Mouse (Mus musculus): ENCODE data around the gene Fcor. TPM values are rescaled to one million over a fixed set of nuclear protein-coding genes. Genes with fewer than 3 reads are reported as not detected.

Gene Fcor
- total RNA-seq (2023): not detected

GRCm38 (mm10) chr8:3671980-3672491, at the start of gene Fcor:
Gene Fcor, minus strand, starts transcription at chr8:3672362.

GRCm38 (mm10) chr8:3720551-3720950, 48.4 kb upstream of the Fcor start, which contains the start of gene Clec4g:
Gene Clec4g, minus strand, starts transcription at chr8:3720651.

GRCm38 (mm10) chr8:3694121-3694520, 22.0 kb upstream of the Fcor start, which contains the start of gene Fcer2a:
Gene Fcer2a, minus strand, starts transcription at chr8:3694175.

GRCm38 (mm10) chr8:3676131-3676992, 4.2 kb upstream of the Fcor start, which contains the start of gene Trappc5:
Gene Trappc5, plus strand, starts transcription at chr8:3676299.

GRCm38 (mm10) chr8:3665507-3665906, 6.7 kb downstream of the Fcor start, which contains the start of gene Mcemp1:
Gene Mcemp1, plus strand, starts transcription at chr8:3665754.

GRCm38 (mm10) chr8:3655526-3655925, 16.6 kb downstream of the Fcor start, which contains the start of gene Retn:
Gene Retn, plus strand, starts transcription at chr8:3655770.

DNA sequence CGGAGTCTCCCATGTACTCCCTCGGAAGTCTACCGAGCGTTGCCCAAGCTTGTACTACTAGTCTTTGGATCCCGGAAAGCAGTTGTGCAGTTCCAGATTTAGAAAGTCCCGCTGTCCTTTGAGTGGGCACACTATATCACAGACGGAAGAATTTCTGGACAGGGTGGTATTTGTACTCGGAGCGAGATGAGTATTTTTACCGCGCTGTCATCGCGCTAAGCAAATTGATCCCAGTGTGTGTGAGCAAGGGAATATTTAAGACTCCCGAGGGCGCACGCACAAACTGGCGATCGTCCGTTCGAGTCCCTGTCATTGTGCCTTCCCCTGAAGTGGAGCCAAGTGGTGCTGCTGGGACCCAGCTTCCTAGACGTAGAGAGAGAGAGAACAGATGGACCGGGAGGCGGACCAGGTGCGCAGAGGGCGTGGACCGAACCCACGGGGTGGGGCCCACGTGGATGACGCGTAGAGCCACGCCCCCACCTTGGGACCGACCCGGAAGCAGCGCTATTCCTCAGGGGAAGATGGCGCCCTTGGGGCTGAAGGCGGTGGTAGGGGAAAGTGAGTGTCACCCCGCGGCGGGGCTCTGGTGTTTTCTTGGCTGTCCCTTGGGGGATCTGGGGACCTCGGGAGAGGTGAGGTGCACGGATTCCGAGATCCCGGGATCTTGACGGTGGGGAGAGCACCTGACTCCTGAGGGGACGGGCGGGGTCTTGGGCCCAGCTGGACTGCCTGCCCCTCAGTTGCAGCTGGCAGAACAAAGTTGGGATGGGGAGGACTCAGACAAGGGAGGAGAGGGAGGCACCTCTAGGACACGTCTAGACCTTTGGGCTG, 41.3 kb downstream of the Fcor start, which contains the start of gene Stxbp2:
TSS of gene Stxbp2 (plus strand) at position 309 of the 831 bp plus-strand sequence.

GRCm38 (mm10) chr8:3625445-3625844, 46.7 kb downstream of the Fcor start, which contains the start of gene Pcp2:
Gene Pcp2, minus strand, starts transcription at chr8:3625545.

DNA sequence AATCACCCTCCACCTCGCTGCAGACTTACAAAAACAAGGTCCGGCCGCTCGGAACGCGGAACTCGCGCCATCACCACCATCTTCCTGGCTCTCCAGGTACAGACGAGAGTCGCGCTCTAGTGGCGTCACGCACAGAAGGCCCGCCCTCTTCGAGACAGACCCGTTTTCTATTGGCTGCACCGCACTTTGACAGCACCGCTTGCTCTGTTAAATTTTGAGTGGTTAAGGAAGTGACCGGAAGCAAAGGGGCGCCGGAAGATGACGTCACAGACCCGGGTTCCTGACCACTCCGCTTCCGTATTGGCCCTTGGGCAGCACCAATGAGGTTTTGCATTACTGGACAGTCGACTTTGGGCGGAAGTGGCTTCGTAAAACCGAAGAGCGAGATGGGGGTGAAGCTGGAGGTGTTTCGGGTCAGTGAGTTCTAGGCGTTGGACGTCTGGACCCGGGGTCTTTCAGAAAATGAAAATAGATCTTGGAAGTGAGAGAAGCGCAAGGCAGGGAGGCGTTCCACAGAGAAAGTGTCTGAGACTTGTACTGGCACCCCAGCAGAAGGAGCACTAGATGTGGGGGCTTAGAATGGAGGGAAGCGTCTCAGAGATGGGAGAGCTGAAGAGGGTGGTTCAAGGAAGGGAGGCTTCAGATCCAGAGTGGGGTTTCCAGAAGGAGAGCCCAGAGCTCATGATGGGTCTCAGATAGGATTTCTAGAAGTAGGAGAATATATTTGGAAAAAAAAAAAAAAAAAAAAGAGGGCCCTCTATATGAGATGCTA, 50.8 kb downstream of the Fcor start, which contains the start of the genes Xab2 and Pet100:
TSS of gene Xab2 (minus strand) at position 118 of the 772 bp plus-strand sequence.
TSS of gene Pet100 (plus strand) at position 350 of the 772 bp plus-strand sequence.

Other genes with a start within 250 kb of the Fcor start
- gene Pex11g, start 204.7 kb downstream of the Fcor start, total RNA-seq (2023): under 1 TPM in 1 of 2 experiments, not detected in 1; 0.61 TPM
- gene Tex45, start 201.5 kb downstream of the Fcor start, total RNA-seq (2023): 10 to 100 TPM in 1 of 2 experiments, 1 to 10 TPM in 1; 8.5 to 16.2 TPM
- 1 to 10 TPM; 6.8 to 8.3 TPM for gene Zfp358, start 179.2 kb downstream of the Fcor start, total RNA-seq (2023)
- 10 to 100 TPM; 70.6 to 82.9 TPM for gene Mcoln1, start 171.9 kb downstream of the Fcor start, total RNA-seq (2023)
- gene Pnpla6, start 157.0 kb downstream of the Fcor start, total RNA-seq (2023): 10 to 100 TPM; 65.9 to 67.7 TPM
- gene C330021F23Rik, start 104.4 kb downstream of the Fcor start, total RNA-seq (2023): not detected
- gene Camsap3, start 85.1 kb downstream of the Fcor start, total RNA-seq (2023): not detected
- gene Xab2, start 51.0 kb downstream of the Fcor start, total RNA-seq (2023): 10 to 100 TPM; 80.3 to 85.8 TPM
- 10 to 100 TPM; 49.8 to 57.0 TPM for gene Pet100, start 50.8 kb downstream of the Fcor start, total RNA-seq (2023)
- gene Pcp2, start 46.8 kb downstream of the Fcor start, total RNA-seq (2023): not detected
- 100 to 1,000 TPM; 207 to 212 TPM for gene Stxbp2, start 41.4 kb downstream of the Fcor start, total RNA-seq (2023)
- not detected for gene Retn, start 16.6 kb downstream of the Fcor start, total RNA-seq (2023)
- under 1 TPM in 1 of 2 experiments, not detected in 1; 0.39 TPM for gene Mcemp1, start 6.6 kb downstream of the Fcor start, total RNA-seq (2023)
- gene Trappc5, start 3.9 kb upstream of the Fcor start, total RNA-seq (2023): 10 to 100 TPM; 12.6 to 16.2 TPM
- gene Fcer2a, start 21.8 kb upstream of the Fcor start, total RNA-seq (2023): 1 to 10 TPM in 1 of 2 experiments, under 1 TPM in 1; 0.83 to 1.4 TPM
- gene Clec4g, start 48.3 kb upstream of the Fcor start, total RNA-seq (2023): not detected
- 1 to 10 TPM in 1 of 2 experiments, under 1 TPM in 1; 0.65 to 2.1 TPM for gene Cd209a, start 76.6 kb upstream of the Fcor start, total RNA-seq (2023)
- gene Cd209e, start 181.9 kb upstream of the Fcor start, total RNA-seq (2023): not detected
- gene Cd209d, start 206.2 kb upstream of the Fcor start, total RNA-seq (2023): 1 to 10 TPM in 1 of 2 experiments, under 1 TPM in 1; 0.65 to 1.5 TPM